Mouse (Mus musculus): ENCODE measurements around the gene Arntl2. TPM values are rescaled to one million over a fixed set of nuclear protein-coding genes. Genes with fewer than 3 reads are reported as not detected.

Arntl2 gene
- total RNA-seq, 4 experiments from 2014 or later, result 4.8 to 8.5 (median 5.6) TPM

DNA sequence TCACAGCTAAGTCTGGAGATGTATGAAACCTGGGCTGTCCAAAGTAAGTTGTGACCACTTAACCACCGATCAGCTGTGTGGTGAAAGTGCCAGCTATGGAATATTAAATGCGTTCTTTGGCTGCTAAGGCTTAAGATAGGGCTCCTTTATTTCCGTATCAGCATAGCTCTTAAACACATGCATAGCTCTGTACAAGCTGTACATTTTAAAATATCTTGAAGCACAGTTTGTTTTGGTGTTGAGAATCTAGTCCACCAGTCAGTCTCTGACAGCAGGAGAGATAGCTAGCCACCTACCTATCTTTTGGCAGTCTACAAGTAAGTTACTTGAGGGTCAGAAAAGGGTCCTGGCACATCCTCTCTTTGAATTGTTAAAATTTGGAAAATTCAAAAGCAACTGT lies 17.8 kb upstream of the Arntl2 start:
- no peak for DNase-seq (ENCODE audit: low spot score in 2 of 2)

DNA sequence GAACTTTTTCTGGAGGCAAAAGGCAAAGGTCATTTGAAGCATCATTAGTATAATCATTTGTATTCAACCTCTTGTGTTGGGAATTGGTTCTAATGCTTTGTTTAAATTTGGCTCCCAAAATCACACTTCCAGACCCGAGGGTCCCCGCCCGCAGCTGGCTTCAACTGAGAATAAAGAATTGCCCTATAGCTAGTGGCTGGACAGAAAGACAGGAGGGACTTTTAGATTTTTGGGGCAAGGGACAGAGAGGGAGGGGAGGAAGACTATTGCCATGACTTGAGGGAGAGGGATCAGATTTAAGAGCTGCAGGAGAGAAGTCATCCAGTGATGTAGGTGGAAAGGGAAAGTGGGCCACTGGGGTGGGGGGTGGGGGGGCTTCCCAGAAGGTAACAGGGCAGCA lies 14.3 kb upstream of the Arntl2 start:
- no peak for DNase-seq (ENCODE audit: low spot score in 2 of 2)

DNA sequence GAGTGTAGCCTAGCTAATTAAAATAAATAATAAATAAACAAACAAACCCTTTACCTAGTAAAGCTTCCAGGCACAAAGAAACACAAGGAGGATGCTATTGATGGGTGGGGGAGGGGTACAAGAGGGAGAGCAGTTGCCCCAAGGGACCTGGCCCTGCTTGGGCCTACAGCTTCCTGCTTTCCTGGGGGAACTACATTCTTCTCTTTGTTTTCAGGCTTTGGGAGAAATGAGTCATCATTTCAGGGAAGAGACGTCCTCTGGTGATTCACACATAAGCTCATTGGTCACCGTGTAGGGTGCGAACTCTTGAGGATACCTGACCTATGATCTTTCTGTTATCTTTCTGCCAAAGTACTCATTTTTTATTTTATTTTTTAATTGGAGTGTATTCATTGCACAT lies 2.3 kb upstream of the Arntl2 start:
- DNase-seq (ENCODE audit: low spot score in 2 of 2), result no peak

DNA sequence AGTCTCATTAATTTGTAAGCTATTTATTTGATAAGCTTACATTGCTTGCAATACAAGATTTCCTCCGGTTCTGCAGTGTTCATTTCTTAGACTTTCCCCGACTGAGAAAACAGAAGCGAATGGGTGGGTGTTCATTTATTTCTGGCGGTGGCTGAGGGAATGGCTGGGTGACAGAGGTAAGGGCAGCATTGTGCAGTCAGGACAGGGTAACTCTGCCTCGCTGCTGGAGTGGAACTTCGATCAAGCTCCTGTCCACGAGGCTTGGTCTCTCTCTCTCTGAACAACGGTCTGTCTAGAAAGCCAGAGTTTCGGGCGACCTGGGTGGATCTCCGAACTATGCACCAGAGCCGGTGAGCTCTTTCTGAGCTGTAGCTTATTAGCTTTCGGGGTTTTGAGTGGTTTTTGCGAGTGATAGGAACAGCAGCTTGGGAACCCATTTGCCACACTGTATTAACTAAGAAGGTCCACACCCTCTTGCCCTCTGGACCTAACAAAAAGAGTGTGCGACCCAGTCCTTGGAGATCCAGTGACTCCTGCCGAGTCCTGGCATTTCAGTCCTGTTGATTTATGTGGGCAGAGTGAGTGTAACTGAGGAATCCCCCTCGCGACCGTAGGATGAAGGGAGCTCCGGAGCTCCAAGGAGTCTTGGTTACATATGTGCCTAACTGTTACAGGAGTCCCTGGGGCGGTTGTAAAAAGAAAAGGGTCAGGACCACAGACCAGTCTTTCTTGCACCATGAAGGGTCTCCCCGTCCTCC lies 510 bp upstream of the Arntl2 start:
- DNase-seq (ENCODE audit: low spot score in 2 of 2), result no peak

DNA sequence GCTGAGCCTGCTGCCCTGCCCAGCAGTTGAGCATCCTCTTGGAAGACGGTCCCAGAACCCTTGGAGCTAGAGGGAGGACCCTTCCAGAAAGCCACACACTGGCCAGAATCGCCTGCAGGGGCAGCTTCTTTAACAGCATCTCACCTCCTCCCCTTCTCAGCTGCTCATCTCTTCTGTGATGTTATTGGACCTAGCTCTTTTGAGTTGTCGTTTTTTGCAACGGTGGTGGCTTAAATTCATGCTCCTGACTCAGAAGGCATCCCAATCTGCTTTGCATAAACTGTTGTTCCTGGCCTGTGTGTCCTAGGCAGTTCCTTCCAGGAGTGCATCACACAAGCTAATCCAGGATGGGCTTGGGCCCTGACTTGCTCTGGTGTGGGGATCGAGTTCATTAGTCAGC lies 1.6 kb downstream of the Arntl2 start:
- DNase-seq (ENCODE audit: low spot score in 2 of 2), result no peak

DNA sequence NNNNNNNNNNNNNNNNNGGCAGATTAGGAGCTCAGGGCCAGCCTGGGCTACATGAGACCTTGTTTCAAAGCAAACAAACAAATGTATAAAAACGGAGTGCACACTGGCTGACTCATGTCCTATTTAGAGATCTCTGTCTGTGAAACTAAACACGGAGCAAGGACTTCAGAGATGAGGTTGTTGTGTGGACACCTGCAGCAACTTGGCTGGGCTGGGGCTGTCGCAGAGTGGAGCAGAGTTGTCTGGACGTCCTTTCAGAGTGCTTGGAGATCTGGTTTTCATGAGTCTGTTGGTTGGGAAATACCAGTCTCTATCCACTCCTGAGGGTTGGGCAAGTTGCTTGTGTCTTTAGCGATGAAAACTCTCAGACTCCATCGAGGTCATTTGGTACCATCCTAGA lies 14.1 kb downstream of the Arntl2 start:
- DNase-seq (ENCODE audit: low spot score in 2 of 2), result no peak

DNA sequence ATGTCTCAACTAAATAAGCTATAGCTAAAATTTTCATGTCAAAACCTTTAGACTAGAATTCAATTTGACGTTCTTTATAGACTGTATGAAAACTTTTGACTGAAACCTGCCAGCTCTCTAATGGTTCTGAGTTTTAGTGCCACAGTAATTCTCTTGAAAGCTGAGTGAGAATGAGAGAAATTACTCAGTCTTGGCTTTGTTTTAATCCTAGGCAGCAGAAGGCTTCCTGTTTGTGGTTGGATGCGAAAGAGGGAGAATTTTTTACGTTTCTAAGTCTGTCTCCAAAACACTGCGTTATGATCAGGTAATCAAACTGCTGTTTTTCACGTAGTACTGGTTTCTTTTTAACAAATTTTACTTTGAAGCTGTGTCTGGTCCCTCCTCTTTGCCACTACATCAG lies 17.2 kb downstream of the Arntl2 start:
- DNase-seq (ENCODE audit: low spot score in 2 of 2), result no peak

DNA sequence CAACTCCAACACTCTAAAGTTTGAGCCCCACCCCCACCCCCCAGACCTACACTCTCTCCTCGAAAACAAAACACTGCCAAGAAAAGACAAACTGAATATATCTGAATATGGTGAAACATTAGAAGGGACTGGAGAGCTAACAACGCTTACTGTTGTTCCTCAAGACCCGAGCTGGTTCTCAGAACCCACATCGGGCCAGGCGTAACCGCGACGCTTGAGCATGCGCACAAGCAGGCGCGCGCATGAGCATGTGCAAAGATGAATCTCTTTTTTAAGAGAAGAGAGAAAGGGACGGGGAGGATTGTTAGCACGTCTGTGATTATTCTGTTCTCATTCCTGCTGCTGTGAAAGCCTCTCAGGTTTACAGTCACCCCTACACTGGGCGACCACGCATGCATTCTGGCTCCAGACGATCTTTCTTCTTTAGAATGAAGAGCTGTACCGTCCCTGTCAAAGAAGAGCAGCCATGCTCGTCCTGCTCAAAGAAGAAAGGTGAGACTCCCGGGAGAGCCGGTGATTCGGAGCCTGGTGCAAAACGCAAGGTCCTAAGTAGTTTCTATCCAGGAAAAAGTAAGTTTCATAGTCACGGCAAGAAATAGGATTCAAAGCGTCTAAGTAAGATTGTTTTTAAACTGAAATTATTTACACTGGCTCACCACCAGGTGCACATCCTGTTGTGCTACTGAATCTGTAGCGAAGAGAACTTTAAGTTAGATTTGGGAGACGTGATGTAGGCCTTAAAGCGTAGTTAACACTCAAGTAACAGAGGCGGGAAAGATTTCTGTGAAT lies 24.5 kb downstream of the Arntl2 start:
- no peak for DNase-seq (ENCODE audit: low spot score in 2 of 2)

DNA sequence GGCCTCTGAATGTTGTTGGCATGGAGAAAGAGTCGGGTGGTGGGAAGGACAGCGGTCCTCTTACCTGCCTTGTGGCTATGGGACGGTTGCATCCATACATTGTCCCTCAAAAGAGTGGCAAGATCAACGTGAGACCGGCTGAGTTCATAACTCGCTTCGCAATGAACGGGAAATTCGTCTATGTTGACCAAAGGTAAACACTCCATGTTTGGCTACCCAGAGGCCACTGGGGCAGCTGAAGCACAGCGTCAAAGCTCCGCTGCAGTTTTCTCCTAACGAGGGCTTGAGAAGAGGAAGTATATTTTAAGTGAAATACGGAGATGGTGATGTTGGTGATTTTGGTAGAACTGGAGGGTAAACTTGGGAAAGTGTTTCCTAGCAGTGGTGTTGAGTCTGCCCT lies 26.1 kb downstream of the Arntl2 start:
- DNase-seq (ENCODE audit: low spot score in 2 of 2), result no peak

DNA sequence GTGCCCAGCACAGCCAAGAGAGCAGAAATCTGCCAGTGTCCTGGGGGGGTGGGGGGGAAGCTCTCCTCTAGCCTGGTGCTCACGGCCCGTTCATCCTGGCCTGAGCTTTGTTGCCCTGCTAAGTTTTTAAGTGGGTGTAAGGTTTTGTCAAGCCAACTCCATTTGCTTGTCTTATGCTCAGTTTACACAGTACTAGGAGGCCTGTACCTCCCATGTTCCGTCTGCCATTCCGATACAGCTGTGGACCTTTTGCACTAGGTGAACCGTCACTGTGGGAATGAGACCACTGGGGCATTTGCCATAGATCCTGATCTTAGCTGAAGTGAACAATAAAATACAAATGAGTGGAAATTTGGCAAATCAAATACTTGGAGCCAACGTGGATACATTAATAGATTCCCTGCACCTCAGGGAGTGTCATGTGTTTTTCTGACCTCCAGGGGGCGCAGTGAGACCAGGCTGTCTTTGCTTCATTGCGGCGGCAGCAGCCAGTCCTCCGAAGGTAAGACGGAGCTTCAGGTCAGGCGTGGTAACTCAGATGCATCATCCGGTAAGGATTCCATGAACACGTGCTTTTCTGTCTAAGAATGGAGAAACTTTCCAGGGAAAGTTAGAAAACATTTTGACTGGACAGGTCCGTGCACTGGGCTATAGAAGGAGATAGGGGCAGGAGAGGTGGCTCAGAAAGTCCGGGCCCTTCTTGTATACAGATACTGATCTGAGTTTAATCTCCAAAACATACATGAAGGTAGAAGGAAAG lies 29.1 kb downstream of the Arntl2 start:
- DNase-seq (ENCODE audit: low spot score in 2 of 2), result peak in 1 of 2 experiments; percentile 36

DNA sequence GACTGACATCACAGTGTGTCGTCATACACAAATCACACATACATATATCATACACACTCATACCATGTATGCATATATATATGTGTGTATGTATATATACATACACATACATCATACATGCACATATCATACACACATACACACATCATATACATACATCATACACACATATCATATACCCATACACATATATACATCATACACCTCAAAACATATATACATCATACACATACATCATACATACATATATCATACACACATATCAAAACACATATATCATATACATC lies 29.6 kb downstream of the Arntl2 start:
- no peak for DNase-seq (ENCODE audit: low spot score in 2 of 2)

DNA sequence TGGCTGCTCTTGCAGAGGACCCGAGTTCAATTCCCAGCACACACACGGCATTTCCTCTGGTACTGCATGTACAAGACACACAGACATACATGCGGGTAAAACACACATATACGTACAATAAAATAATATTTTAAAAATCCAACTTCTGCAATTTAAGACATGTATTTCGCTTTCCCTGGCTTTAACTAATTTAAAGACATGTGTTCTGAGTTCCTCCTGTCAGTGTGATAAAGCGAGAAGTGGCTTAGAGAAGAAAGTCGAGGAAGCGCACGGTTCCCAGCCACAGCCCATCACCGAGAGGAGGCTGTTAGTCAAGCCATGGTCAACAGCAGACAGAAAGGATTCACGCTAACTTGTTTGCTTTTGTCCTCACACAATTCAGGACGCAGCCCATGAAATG lies 35.5 kb downstream of the Arntl2 start:
- no peak for DNase-seq (ENCODE audit: low spot score in 2 of 2)

DNA sequence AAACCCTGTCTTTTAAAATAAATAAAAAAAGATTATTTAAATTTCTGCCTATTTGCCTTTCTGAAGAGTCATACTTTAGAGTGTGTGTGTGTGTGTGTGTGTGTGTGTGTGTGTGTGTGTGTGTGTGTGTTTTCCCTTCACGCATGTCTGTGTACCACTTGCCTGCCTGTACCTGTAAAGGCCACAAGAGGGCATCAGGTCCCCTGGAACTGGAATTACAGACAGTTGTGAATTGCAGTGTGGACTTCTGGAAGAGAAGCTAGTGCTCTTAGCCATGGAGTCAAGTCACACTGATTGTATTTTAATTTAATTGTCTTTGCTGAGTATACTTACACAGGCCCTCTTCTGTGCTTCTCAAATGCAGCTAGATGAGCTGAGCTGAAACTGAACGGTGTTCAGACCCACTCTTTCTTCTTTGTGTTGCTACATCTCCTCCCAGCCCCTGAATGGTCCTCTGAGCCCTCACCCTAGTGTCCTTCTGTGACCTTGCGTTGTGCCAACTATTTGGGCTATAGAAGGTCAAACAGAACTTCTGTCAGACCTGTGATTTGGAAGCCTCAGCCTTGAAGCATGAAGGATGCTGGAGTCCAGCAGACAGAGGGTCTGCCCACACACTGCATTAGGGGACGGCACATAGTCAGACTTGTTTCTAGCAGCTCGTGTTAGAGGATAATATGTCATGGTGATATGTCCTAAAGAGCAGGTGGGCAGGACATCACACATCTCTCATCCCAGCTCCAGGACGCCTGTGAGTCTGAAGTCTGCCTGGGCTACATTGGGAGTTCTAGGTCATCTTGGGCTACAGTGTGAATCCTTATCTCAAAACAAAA lies 37.8 kb downstream of the Arntl2 start:
- DNase-seq (ENCODE audit: low spot score in 2 of 2), result peak in 1 of 2 experiments; percentile 38

DNA sequence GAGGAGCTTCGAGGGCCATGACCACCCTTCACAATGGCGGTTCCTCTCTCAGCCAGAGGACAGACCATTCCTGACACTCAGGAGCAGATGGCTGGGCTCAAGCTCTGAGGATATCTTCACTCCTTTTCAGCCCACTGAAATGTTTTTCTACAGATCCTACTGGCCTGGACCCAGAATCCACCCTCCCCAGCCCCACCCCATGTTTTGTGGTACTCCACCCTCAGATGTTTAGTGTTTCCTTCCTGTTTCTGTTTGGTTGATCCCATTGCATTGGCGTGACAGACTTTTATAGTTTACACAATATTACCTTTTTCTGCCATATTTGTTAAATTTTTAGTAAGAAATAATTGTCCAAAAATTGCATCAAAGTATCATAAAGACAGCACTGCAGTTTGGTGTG lies 38.5 kb downstream of the Arntl2 start:
- DNase-seq (ENCODE audit: low spot score in 2 of 2), result no peak

DNA sequence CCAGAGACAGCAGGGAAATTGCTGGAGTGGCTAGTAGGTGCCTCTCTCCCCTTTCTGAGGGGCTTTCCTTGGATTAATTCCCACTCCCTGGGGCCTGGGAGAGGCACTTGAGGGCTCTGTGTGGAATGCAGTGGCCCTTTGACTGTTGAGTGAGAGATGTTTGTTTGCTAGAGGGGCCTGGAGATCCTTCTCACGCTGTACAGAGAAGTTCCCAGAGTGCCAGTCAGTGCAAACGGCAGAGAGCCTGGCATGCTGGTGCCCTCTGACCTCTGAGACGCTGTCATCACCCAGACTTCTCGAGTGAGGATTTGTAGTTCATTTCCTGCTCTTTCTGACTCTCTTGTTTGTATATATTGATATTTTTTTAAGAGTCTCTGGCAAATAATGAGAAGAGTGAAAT lies 39.9 kb downstream of the Arntl2 start:
- DNase-seq (ENCODE audit: low spot score in 2 of 2), result no peak

DNA sequence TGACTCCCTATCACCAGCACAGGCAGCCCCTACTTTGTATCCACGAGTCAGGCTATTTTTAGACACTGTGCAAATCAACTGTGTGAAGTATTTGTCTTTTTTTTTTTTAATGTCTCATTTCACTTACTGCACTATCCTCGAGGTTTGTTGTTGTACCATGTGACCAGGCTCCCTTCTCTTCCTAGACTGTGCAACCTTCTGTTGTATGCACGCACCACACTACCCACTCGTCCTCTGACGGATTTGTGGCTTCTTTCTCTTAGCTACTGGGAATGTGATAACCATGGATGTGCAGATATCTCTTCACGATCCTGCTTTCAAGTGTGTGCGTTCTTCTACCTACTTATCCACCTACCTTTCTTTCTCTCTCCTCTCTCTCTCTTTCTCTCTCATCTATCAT lies 41.5 kb downstream of the Arntl2 start:
- DNase-seq (ENCODE audit: low spot score in 2 of 2), result no peak

DNA sequence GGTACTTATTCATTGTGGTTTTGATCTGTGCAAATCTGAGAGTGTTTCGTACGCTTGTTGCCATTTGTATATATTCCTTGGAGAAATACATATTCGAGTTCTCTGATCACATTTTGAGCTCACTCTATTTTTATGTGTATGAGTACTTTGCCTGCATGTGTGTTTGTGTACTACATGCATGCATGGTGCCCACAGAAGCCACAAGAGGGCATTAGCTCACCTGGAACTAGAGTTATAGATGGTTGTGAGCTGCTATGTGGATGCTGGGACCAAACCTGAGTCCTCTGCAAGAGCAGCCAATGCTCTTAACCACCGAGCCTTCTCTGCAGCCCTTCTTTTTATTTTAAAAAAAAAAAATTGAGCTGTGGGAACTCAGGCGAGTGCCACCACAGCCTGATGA lies 42.5 kb downstream of the Arntl2 start:
- no peak for DNase-seq (ENCODE audit: low spot score in 2 of 2)

DNA sequence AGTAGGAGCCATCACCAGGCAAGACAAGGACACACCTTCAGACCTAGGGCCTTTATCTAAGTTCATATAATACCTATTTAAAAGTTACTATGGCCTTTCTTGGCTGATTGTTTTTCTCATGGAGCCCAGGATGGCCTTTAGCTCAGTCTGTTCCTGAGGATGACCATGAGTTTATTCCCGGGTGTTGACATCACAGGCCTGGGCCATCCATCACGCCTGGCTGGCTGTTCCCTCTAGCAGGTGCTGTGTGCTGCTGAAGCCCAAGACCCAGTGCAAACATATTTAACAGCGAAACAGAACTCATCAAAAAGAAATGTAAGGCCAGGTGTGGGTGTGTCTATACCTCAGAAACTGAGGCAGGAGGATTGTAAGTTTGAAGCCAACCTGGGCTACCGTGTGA lies 43.0 kb downstream of the Arntl2 start:
- no peak for DNase-seq (ENCODE audit: low spot score in 2 of 2)

DNA sequence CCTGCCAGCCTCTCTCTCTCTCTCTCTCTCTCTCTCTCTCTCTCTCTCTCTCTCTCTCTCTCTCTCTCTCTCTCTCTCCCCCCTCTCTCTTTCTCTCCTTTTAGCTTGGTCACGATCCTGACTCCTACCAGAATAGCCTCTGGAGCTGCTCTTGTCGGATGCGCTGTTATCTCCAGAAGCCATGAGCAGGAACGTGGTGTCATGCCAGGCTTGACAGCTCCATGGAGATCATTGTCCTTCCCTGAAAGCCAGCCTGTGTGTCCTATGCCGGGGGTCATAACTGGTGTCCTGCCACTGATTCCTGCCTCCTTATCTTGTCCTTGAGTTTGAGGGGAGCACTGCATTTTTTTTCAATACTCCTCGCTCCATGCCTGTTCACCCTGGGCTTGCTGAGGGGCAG lies 49.0 kb downstream of the Arntl2 start:
- no peak for DNase-seq (ENCODE audit: low spot score in 2 of 2)

DNA sequence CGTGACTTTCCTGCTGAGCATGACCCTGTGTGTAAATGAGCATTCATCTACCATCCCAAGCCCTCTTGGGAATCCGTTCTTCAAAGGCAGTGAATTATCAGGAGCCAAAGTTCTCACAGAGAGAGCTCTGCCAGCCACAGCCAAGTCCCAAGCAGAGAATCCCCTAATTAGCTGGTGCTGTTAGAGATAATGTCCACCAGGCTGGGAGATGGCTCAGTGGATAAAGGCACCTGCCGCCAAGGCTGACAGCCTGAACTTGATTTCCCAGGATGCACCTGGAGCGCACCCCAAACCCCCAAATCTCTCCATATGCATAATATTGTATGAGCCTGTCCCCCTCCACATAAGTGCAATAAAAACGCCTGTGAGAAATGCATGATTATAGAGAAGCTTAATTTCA lies 49.5 kb downstream of the Arntl2 start:
- DNase-seq (ENCODE audit: low spot score in 2 of 2), result no peak

DNA sequence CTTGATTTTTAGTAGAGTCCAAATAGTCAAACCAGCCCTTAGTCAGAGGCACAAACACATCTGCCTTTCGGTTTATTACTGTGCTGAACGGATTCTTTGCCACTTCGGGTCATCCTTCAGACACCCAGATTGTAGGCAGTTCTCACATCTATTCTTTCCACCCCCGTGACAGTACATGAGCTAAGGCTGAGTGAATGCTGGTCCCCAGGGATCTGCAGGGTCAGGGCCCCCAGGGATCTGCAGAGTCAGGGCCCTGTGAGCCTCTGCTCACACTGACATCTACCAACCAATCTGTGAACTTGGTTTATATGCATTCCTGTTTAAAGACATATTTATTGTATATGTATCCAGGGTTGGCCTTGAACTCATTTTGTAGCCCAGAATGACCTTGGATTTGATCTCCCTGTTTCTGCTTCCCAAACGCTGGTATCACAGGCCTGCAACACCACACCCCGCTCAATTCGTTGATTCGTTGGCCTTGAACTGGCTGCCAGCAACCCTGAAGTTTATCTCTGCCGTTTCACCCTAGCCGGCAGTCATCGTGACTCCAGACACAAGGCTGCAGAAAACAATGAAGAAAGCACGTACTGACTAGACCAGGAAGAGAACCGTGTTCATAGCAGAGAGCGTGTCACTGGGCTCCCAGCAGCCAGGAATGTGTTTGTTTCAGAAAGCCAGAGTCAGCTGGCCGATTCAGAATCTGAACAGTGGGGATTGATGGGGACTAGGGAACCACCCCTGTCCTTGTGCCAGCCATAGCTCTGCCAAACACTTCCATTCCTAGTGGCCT lies 50.3 kb downstream of the Arntl2 start:
- no peak for DNase-seq (ENCODE audit: low spot score in 2 of 2)

Data from left cerebral cortex, adult 8-10 months (tissue).